8 mouse cellular contexts compared by ENCODE assay signal in genomic region chr5:3595693-3596398, GRCm38 (mm10). TPM values are rescaled to one million over a fixed set of nuclear protein-coding genes. Genes with fewer than 3 reads are reported as not detected.
DNase-seq lines count a peak whose midpoint lies in the region; ATAC-seq and TF ChIP-seq lines count a peak whose summit lies in the region.

Gene Pex1, plus strand, starts transcription at chr5:3596066.

- H3ac ChIP-seq in C2C12 (ENCODE audit: control insufficient read depth, insufficient read length, low read depth) (peak within 1 kb of the TSS; percentile 87), myocyte (ENCODE audit: control insufficient read depth, insufficient read length) (peak within 1 kb of the TSS; percentile 87)

- H3K4me3 ChIP-seq in C2C12 (ENCODE audit: insufficient read depth, poor library complexity, severe bottlenecking) (peak within 1 kb of the TSS; percentile 85), myocyte (peak within 1 kb of the TSS; percentile 93)
- peak within 1 kb of the TSS; percentile 79 for H3K4me3 ChIP-seq in erythroblast, embryonic 14.5 days (replicated peaks)
- peak within 1 kb of the TSS; percentile 85 for H3K4me3 ChIP-seq in heart, embryonic 11.5 days (ENCODE audit: low read depth, low read length)
- H3K4me3 ChIP-seq in kidney, embryonic 16.5 days (ENCODE audit: low read length) = peak within 1 kb of the TSS; percentile 87
- H3K4me3 ChIP-seq in liver, adult 2 months (ENCODE audit: insufficient read depth, low read depth, low read length) = peak within 1 kb of the TSS; percentile 83

- H3K27ac ChIP-seq in heart, embryonic 11.5 days (ENCODE audit: low read depth, low read length) = 0 out of 2 replicates have a peak within 1 kb of the TSS, but pooled peaks have one; percentile 31
- H3K27ac ChIP-seq in kidney, embryonic 16.5 days (ENCODE audit: low read length) = peak within 1 kb of the TSS; percentile 78
- H3K27ac ChIP-seq in liver, adult 2 months (replicated peaks; ENCODE audit: insufficient read depth, low read depth, low read length) = peak within 1 kb of the TSS; percentile 85

- peak within 1 kb of the TSS; percentile 72 for H3K4me2 ChIP-seq in heart, embryonic 11.5 days
- H3K4me2 ChIP-seq in kidney, embryonic 16.5 days (replicated peaks; ENCODE audit: low read depth, low read length) = peak within 1 kb of the TSS; percentile 76
- H3K4me2 ChIP-seq in myocyte (ENCODE audit: low read depth) = peak within 1 kb of the TSS; percentile 86

- peaks cover 29% of the 10 kb centered on the region for H3K4me1 ChIP-seq in erythroblast, embryonic 14.5 days (ENCODE audit: control insufficient read depth)
- peaks cover 8% of the 10 kb centered on the region; the same call in 1 of the 2 replicates for H3K4me1 ChIP-seq in heart, embryonic 11.5 days (ENCODE audit: control insufficient read depth, insufficient read depth, low read length)
- peaks cover 15% of the 10 kb centered on the region for H3K4me1 ChIP-seq in kidney, embryonic 16.5 days (ENCODE audit: insufficient read depth, low read length)
- H3K4me1 ChIP-seq in liver, adult 2 months (ENCODE audit: control insufficient read depth, insufficient read depth, low read length) = peaks cover 18% of the 10 kb centered on the region

- H3K79me2 ChIP-seq in C2C12 (ENCODE audit: control insufficient read depth, insufficient read depth) (peaks cover 32% of the 10 kb centered on the region), myocyte (ENCODE audit: control insufficient read depth, insufficient read depth) (peaks cover 7% of the 10 kb centered on the region)
- peaks cover 11% of the 10 kb centered on the region; the same call in 1 of the 2 replicates for H3K79me2 ChIP-seq in liver, adult 2 months (ENCODE audit: control insufficient read depth, insufficient read depth, low read length)

- peak within 1 kb of the TSS; percentile 82 for H3K9ac ChIP-seq in heart, embryonic 11.5 days (ENCODE audit: low read depth, low read length)
- peak within 1 kb of the TSS; percentile 76 for H3K9ac ChIP-seq in kidney, embryonic 16.5 days (replicated peaks; ENCODE audit: low read length)
- peak within 1 kb of the TSS; percentile 89 for H3K9ac ChIP-seq in liver, adult 2 months (ENCODE audit: low read depth, low read length)

- WGBS in heart, embryonic 11.5 days (ENCODE audit: insufficient replicate concordance) = under 1% methylated on average over 50 of the region's 50 CpGs
- under 1% methylated on average over 50 of the region's 50 CpGs for WGBS in kidney, embryonic 16.5 days
- under 1% methylated on average over 50 of the region's 50 CpGs for WGBS in liver, adult 2 months

- DNase-seq in brain, embryonic 14.5 days (ENCODE audit: low read depth) = peak; percentile 99
- DNase-seq in liver, adult 2 months (ENCODE audit: extremely low read depth, low read depth, low spot score) = peak; percentile 94
- DNase-seq in splenic B cell, adult 2 months (ENCODE audit: low read depth, low spot score) = peak; percentile 98

- H3K79me3 ChIP-seq in C2C12 (ENCODE audit: low read depth) = peaks cover 9% of the 10 kb centered on the region

- H3K27me3 ChIP-seq in C2C12 (ENCODE audit: control insufficient read depth, insufficient read depth, insufficient read length) (no peaks in the 10 kb centered on the region), myocyte (ENCODE audit: control insufficient read depth, insufficient read depth, insufficient read length) (no peaks in the 10 kb centered on the region)
- no peaks in the 10 kb centered on the region for H3K27me3 ChIP-seq in erythroblast, embryonic 14.5 days (ENCODE audit: control insufficient read depth)
- no peaks in the 10 kb centered on the region for H3K27me3 ChIP-seq in heart, embryonic 11.5 days (ENCODE audit: control insufficient read depth, insufficient read depth, low read length)
- no peaks in the 10 kb centered on the region for H3K27me3 ChIP-seq in kidney, embryonic 16.5 days (ENCODE audit: insufficient read depth, low read length)
- no peaks in the 10 kb centered on the region for H3K27me3 ChIP-seq in liver, adult 2 months (ENCODE audit: control insufficient read depth, insufficient read depth, low read length)
- H3K27me3 ChIP-seq in splenic B cell, adult 2 months (ENCODE audit: control insufficient read depth, insufficient read depth, low read length, poor library complexity, severe bottlenecking) = no peaks in the 10 kb centered on the region

- peak; percentile 34 for TF ChIP-seq CTCF in C2C12 (IDR thresholded peaks at IDR 0.05; ENCODE audit: control insufficient read depth, insufficient read depth, insufficient read length)
- TF ChIP-seq CTCF in brain, embryonic 14.5 days (IDR thresholded peaks at IDR 0.05; ENCODE audit: borderline replicate concordance, extremely low read depth, insufficient read depth, insufficient read length) = no peak
- TF ChIP-seq CTCF in liver, adult 2 months (IDR thresholded peaks at IDR 0.05; ENCODE audit: low read depth, low read length) = peak; percentile 58

- peak; percentile 95 for ATAC-seq in heart, embryonic 11.5 days (replicated peaks; ENCODE audit: insufficient number of reproducible peaks, low FRiP score, low TSS enrichment)
- ATAC-seq in kidney, embryonic 16.5 days (ENCODE audit: low FRiP score, low TSS enrichment) = peak; percentile 98

- H3K36me3 ChIP-seq in C2C12 (ENCODE audit: control insufficient read depth, insufficient read depth) (no peaks in the 10 kb centered on the region), myocyte (ENCODE audit: control insufficient read depth, insufficient read depth) (peaks cover 1% of the 10 kb centered on the region)
- H3K36me3 ChIP-seq in erythroblast, embryonic 14.5 days (ENCODE audit: control insufficient read depth) = peaks cover 29% of the 10 kb centered on the region
- H3K36me3 ChIP-seq in heart, embryonic 11.5 days (ENCODE audit: control insufficient read depth, insufficient read depth, low read length) = peaks cover 5% of the 10 kb centered on the region; the same call in 1 of the 2 replicates
- peaks cover 12% of the 10 kb centered on the region; the same call in 1 of the 2 replicates for H3K36me3 ChIP-seq in kidney, embryonic 16.5 days (ENCODE audit: insufficient read depth, low read length)
- H3K36me3 ChIP-seq in liver, adult 2 months (ENCODE audit: control insufficient read depth, insufficient read depth, low read length) = peaks cover 6% of the 10 kb centered on the region; the same call in 1 of the 2 replicates
- peaks cover 5% of the 10 kb centered on the region for H3K36me3 ChIP-seq in splenic B cell, adult 2 months (ENCODE audit: control insufficient read depth, insufficient read depth, low read length, poor library complexity, severe bottlenecking)

- peak; percentile 22; the same call in 1 of the 2 replicates for TF ChIP-seq POLR2A in brain, embryonic 14.5 days (IDR thresholded peaks at IDR 0.05; ENCODE audit: borderline replicate concordance, extremely low read depth, insufficient read depth, insufficient read length, poor library complexity, severe bottlenecking)
- TF ChIP-seq POLR2A in liver, adult 2 months (IDR thresholded peaks at IDR 0.05; ENCODE audit: extremely low read depth, insufficient read depth, low read length) = 0 out of 2 replicates have a peak, but pooled peaks have one; percentile 34
- TF ChIP-seq POLR2A in myocyte (IDR thresholded peaks at IDR 0.05; ENCODE audit: insufficient read length, low read depth) = peak; percentile 19

- H3K9me3 ChIP-seq in erythroblast, embryonic 14.5 days (ENCODE audit: control insufficient read depth, low read length) = no peaks in the 10 kb centered on the region
- H3K9me3 ChIP-seq in heart, embryonic 11.5 days (replicated peaks; ENCODE audit: control insufficient read depth, low read length) = no peaks in the 10 kb centered on the region
- no peaks in the 10 kb centered on the region for H3K9me3 ChIP-seq in kidney, embryonic 16.5 days (ENCODE audit: low read length)

TF ChIP-seq in C2C12, 6 proteins besides CTCF, POLR2A, EP300 and RAD21:
- TF ChIP-seq MAX (IDR thresholded peaks at IDR 0.05) (peak; percentile 75), USF1 (IDR thresholded peaks at IDR 0.05; ENCODE audit: low read depth) (no peak)

TF ChIP-seq in myocyte, 11 proteins besides CTCF, POLR2A, EP300 and RAD21:
- peak; percentile 55 for TF ChIP-seq POLR2AphosphoS2 (IDR thresholded peaks at IDR 0.05; ENCODE audit: insufficient read length, low read depth)
- TF ChIP-seq CEBPB (IDR thresholded peaks at IDR 0.05; ENCODE audit: insufficient read depth, poor library complexity, severe bottlenecking) = no peak
- TF ChIP-seq E2F4 (IDR thresholded peaks at IDR 0.05; ENCODE audit: insufficient read depth) = peak; percentile 43
- TF ChIP-seq TCF12 (IDR thresholded peaks at IDR 0.05; ENCODE audit: insufficient read depth, poor library complexity, severe bottlenecking) = no peak
- peak; percentile 81 for TF ChIP-seq SRF (IDR thresholded peaks at IDR 0.05; ENCODE audit: control insufficient read depth, insufficient read length, low read depth)
- peak in 1 of 3 experiments; percentile 9 for TF ChIP-seq MYOG (IDR thresholded peaks at IDR 0.05; ENCODE audit: control insufficient read depth in 1 of 3, insufficient read depth in 1 of 3, insufficient read length in 2 of 3, low read depth in 2 of 3)
- peak; percentile 62 for TF ChIP-seq MAX (IDR thresholded peaks at IDR 0.05; ENCODE audit: low read depth)

RNA-seq across cellular contexts. Expression of gene Pex1, which starts in this region (rescaled TPM):
- polyA plus RNA-seq in C2C12 (2012; fragmentation: generic; extraction: Trizol) = 3.3 TPM
- polyA plus RNA-seq in brain, embryonic 14.5 days (2012; rRNA removed) = 24.6 and 24.7 TPM in 2 replicates
- 0.03 and 0.21 TPM in 2 replicates for polyA plus RNA-seq in erythroblast, embryonic 14.5 days (2012)
- polyA plus RNA-seq in heart, embryonic 11.5 days (2014; fragmentation: Nextera tagmentation; extraction: Ambion mirVana) = 9.7 and 13.2 TPM in 2 replicates
- 14.3 and 21.1 TPM in 2 replicates for polyA plus RNA-seq in kidney, embryonic 16.5 days (2015; fragmentation: Nextera tagmentation; extraction: Ambion mirVana)
- 20.5 and 21.6 TPM in 2 replicates for total RNA-seq in liver, adult 2 months (2014; rRNA removed)
- polyA plus RNA-seq in liver, adult 2 months (2012; rRNA removed) = 8.8 and 9.0 TPM in 2 replicates
- 4.2 TPM for polyA plus RNA-seq in myocyte (2012; fragmentation: generic; extraction: Trizol)

Comparison
In these comparisons a context has a peak if more than half of its experiments do, and no peak if none do; other contexts are left out.
1. Peak in every context shown above with its lines: DNase-seq, ATAC-seq, H3K4me3 ChIP-seq and H3K27ac ChIP-seq.
2. H3K27ac ChIP-seq: peak in every context shown above with its lines; median percentile 85 in liver, adult 2 months; 78 in kidney, embryonic 16.5 days; 31 in heart, embryonic 11.5 days.